Mouse (Mus musculus): Measurements from ENCODE around the gene Serpinb1a. TPM values are rescaled to one million over a fixed set of nuclear protein-coding genes. Genes with fewer than 3 reads are reported as not detected.

The Serpinb1a gene
- polyA plus RNA-seq, 1 experiment from 2014 or later = 0.54 TPM

DNA sequence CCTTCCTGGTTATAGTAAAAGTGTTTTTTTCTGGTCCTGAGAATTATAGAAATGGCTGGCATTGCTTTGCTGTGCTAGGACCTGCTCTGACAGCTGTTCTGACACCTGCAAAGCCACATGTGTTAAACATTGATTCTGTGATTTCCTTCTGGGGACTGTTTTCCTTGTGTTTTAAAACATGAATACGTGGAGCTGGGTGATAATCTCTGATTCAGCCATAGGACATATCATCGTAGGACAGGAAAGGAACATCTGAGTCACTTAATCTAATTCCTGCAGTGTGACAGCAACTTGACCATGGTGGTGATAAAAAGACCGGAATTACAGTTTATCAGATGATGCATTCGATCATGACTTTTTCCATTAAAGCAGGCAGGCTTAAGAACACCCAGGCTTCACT is 22.1 kb downstream of the Serpinb1a start:
- H3K4me2 ChIP-seq (ENCODE audit: low read depth, low read length) = no peak overlapping the region
- whole genome bisulfite sequencing = 88% methylated on average over 4 of the region's 4 CpGs
- H3K9ac ChIP-seq (replicated peaks; ENCODE audit: low read depth, low read length) = no peak overlapping the region
- no peak overlapping the region for H3K4me3 ChIP-seq (ENCODE audit: low read depth, low read length)
- 0 out of 2 replicates have a peak, but pooled peaks cover 3% of the 10 kb centered on the region for H3K4me1 ChIP-seq (ENCODE audit: control insufficient read depth, insufficient read depth, low read length)
- ATAC-seq (ENCODE audit: low read depth) = no peak
- no peaks in the 10 kb centered on the region for H3K9me3 ChIP-seq (ENCODE audit: control insufficient read depth, low read length)
- H3K27me3 ChIP-seq (ENCODE audit: control insufficient read depth, insufficient read depth, low read length) = no peaks in the 10 kb centered on the region
- no peaks in the 10 kb centered on the region for H3K36me3 ChIP-seq (ENCODE audit: control insufficient read depth, insufficient read depth, low read length)
- no peak overlapping the region for H3K27ac ChIP-seq (ENCODE audit: low read depth, low read length)

DNA sequence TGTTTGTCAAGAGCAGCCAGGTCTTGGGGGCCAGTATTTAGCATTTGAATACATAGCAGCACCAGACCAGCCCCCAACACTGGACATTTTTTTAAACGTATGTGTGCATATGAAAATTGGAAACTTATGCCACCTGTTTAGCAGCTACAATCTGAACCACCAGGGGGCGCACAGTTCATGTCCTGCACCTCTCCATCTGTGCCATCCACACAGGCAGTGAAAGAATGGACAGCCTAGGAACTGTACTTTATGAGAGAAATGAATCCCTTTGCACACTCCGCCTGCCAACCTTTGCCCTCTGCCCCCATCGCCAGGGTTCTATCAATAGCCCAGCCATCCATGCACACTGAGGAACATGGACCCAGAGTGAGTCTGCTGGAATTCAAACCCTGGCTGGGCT is 23.0 kb downstream of the Serpinb1a start:
- no peak overlapping the region for H3K9ac ChIP-seq (replicated peaks; ENCODE audit: low read depth, low read length)
- no peak overlapping the region for H3K4me3 ChIP-seq (ENCODE audit: low read depth, low read length)
- WGBS = 64% methylated on average over 4 of the region's 4 CpGs
- peak; percentile 48; the same call in 1 of the 2 replicates for ATAC-seq (ENCODE audit: low read depth)
- no peaks in the 10 kb centered on the region for H3K27me3 ChIP-seq (ENCODE audit: control insufficient read depth, insufficient read depth, low read length)
- no peak overlapping the region for H3K27ac ChIP-seq (ENCODE audit: low read depth, low read length)
- no peak overlapping the region for H3K4me2 ChIP-seq (ENCODE audit: low read depth, low read length)
- no peaks in the 10 kb centered on the region for H3K36me3 ChIP-seq (ENCODE audit: control insufficient read depth, insufficient read depth, low read length)
- no peaks in the 10 kb centered on the region for H3K9me3 ChIP-seq (ENCODE audit: control insufficient read depth, low read length)
- H3K4me1 ChIP-seq (ENCODE audit: control insufficient read depth, insufficient read depth, low read length) = 0 out of 2 replicates have a peak, but pooled peaks cover 3% of the 10 kb centered on the region

DNA sequence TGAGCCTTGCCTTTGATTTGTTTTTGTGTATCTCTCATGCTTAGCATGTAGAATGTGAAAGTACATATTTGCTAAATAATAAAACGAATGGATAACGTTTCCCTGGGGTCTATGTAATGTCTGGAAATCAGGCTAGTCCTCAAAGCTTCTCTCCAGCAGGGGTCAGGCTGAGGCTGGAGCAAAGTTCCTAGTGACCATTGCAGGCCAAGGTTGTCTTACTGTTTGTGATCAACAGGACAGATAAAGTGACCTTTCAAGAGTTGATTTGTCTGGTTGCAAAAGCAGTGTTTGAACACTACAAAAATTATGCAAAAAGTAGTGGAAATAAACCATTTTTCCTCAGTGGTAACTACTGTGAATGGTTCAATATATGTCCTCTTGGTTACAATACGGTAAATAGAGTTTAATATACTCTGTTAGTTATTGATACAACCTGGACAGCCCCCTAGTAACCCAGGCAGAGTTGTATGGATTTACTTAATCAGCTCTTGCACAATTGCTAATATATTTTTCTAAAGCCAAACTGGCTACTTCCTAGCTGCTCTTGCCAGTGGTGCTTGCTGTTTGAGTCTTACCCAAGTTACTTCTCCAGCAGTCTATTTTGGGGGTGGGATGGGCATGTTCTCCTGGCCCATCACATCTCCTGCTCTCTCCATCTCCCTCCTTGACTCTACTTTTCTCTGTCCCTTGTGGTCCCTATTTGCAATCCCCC is 23.7 kb downstream of the Serpinb1a start:
- no peaks in the 10 kb centered on the region for H3K36me3 ChIP-seq (ENCODE audit: control insufficient read depth, insufficient read depth, low read length)
- 88% methylated on average over 3 of the region's 3 CpGs for WGBS
- H3K4me1 ChIP-seq (ENCODE audit: control insufficient read depth, insufficient read depth, low read length) = 0 out of 2 replicates have a peak, but pooled peaks cover 3% of the 10 kb centered on the region
- H3K9me3 ChIP-seq (ENCODE audit: control insufficient read depth, low read length) = no peaks in the 10 kb centered on the region
- H3K9ac ChIP-seq (replicated peaks; ENCODE audit: low read depth, low read length) = no peak overlapping the region
- H3K4me3 ChIP-seq (ENCODE audit: low read depth, low read length) = no peak overlapping the region
- H3K27me3 ChIP-seq (ENCODE audit: control insufficient read depth, insufficient read depth, low read length) = no peaks in the 10 kb centered on the region
- no peak overlapping the region for H3K27ac ChIP-seq (ENCODE audit: low read depth, low read length)
- H3K4me2 ChIP-seq (ENCODE audit: low read depth, low read length) = no peak overlapping the region
- no peak for ATAC-seq (ENCODE audit: low read depth)

GRCm38 (mm10) chr13:32825546-32825945 is 25.4 kb downstream of the Serpinb1a start:
- no peak overlapping the region for H3K4me2 ChIP-seq (ENCODE audit: low read depth, low read length)
- H3K27me3 ChIP-seq (ENCODE audit: control insufficient read depth, insufficient read depth, low read length) = no peaks in the 10 kb centered on the region
- WGBS = 94% methylated on average over 8 of the region's 8 CpGs
- no peak for ATAC-seq (ENCODE audit: low read depth)
- no peak overlapping the region for H3K9ac ChIP-seq (replicated peaks; ENCODE audit: low read depth, low read length)
- H3K9me3 ChIP-seq (ENCODE audit: control insufficient read depth, low read length) = no peaks in the 10 kb centered on the region
- H3K4me1 ChIP-seq (ENCODE audit: control insufficient read depth, insufficient read depth, low read length) = no peaks in the 10 kb centered on the region
- H3K4me3 ChIP-seq (ENCODE audit: low read depth, low read length) = no peak overlapping the region
- no peak overlapping the region for H3K27ac ChIP-seq (ENCODE audit: low read depth, low read length)
- peaks cover 8% of the 10 kb centered on the region; the same call in 1 of the 2 replicates for H3K36me3 ChIP-seq (ENCODE audit: control insufficient read depth, insufficient read depth, low read length)

GRCm38 (mm10) chr13:32824377-32825330 is 26.3 kb downstream of the Serpinb1a start:
- no peak overlapping the region for H3K4me2 ChIP-seq (ENCODE audit: low read depth, low read length)
- H3K27me3 ChIP-seq (ENCODE audit: control insufficient read depth, insufficient read depth, low read length) = no peaks in the 10 kb centered on the region
- H3K36me3 ChIP-seq (ENCODE audit: control insufficient read depth, insufficient read depth, low read length) = peaks cover 12% of the 10 kb centered on the region
- no peak overlapping the region for H3K9ac ChIP-seq (replicated peaks; ENCODE audit: low read depth, low read length)
- no peaks in the 10 kb centered on the region for H3K4me1 ChIP-seq (ENCODE audit: control insufficient read depth, insufficient read depth, low read length)
- no peak overlapping the region for H3K4me3 ChIP-seq (ENCODE audit: low read depth, low read length)
- ATAC-seq (ENCODE audit: low read depth) = no peak
- no peaks in the 10 kb centered on the region for H3K9me3 ChIP-seq (ENCODE audit: control insufficient read depth, low read length)
- 82% methylated on average over 6 of the region's 6 CpGs for WGBS
- H3K27ac ChIP-seq (ENCODE audit: low read depth, low read length) = no peak overlapping the region

GRCm38 (mm10) chr13:32823126-32823525 is 27.9 kb downstream of the Serpinb1a start:
- no peak overlapping the region for H3K4me2 ChIP-seq (ENCODE audit: low read depth, low read length)
- no peak overlapping the region for H3K4me3 ChIP-seq (ENCODE audit: low read depth, low read length)
- no peaks in the 10 kb centered on the region for H3K27me3 ChIP-seq (ENCODE audit: control insufficient read depth, insufficient read depth, low read length)
- no peaks in the 10 kb centered on the region for H3K9me3 ChIP-seq (ENCODE audit: control insufficient read depth, low read length)
- H3K4me1 ChIP-seq (ENCODE audit: control insufficient read depth, insufficient read depth, low read length) = no peaks in the 10 kb centered on the region
- H3K27ac ChIP-seq (ENCODE audit: low read depth, low read length) = no peak overlapping the region
- 89% methylated on average over 6 of the region's 6 CpGs for WGBS
- ATAC-seq (ENCODE audit: low read depth) = no peak
- peaks cover 18% of the 10 kb centered on the region for H3K36me3 ChIP-seq (ENCODE audit: control insufficient read depth, insufficient read depth, low read length)
- H3K9ac ChIP-seq (replicated peaks; ENCODE audit: low read depth, low read length) = no peak overlapping the region

DNA sequence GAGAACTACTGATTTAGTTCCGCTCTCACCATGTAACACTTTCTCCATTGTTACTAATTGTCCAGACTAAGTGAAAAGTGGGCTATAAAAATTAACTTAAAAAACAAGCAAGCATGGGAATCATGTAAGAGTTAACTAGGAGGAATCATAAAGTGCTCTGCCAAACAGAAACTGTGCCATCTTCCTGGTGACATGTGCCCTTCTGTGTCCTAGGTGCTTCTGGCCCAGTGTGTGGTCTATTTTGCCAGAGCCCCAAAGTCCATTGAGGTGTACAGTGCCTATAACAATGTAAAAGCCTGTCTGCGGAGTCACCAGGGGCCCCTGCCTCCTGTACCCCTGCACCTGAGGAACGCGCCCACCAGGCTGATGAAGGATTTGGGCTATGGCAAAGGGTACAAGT is 29.3 kb downstream of the Serpinb1a start:
- Histone ChIP-seq H3K4me2 (ENCODE audit: low read depth, low read length) (no peak overlapping the region), H3K4me3 (ENCODE audit: low read depth, low read length) (no peak overlapping the region), H3K36me3 (ENCODE audit: control insufficient read depth, insufficient read depth, low read length) (peaks cover 20% of the 10 kb centered on the region), H3K9me3 (ENCODE audit: control insufficient read depth, low read length) (no peaks in the 10 kb centered on the region), H3K27ac (ENCODE audit: low read depth, low read length) (no peak overlapping the region), H3K27me3 (ENCODE audit: control insufficient read depth, insufficient read depth, low read length) (no peaks in the 10 kb centered on the region), H3K9ac (replicated peaks; ENCODE audit: low read depth, low read length) (no peak overlapping the region), H3K4me1 (ENCODE audit: control insufficient read depth, insufficient read depth, low read length) (no peaks in the 10 kb centered on the region)
- ATAC-seq (ENCODE audit: low read depth) = no peak
- WGBS = 95% methylated on average over 4 of the region's 4 CpGs

GRCm38 (mm10) chr13:32819926-32820325 is 31.1 kb downstream of the Serpinb1a start:
- ATAC-seq (ENCODE audit: low read depth) = no peak
- H3K4me1 ChIP-seq (ENCODE audit: control insufficient read depth, insufficient read depth, low read length) = no peaks in the 10 kb centered on the region
- H3K4me2 ChIP-seq (ENCODE audit: low read depth, low read length) = no peak overlapping the region
- no peaks in the 10 kb centered on the region for H3K27me3 ChIP-seq (ENCODE audit: control insufficient read depth, insufficient read depth, low read length)
- 94% methylated on average over 5 of the region's 5 CpGs for WGBS
- peaks cover 27% of the 10 kb centered on the region for H3K36me3 ChIP-seq (ENCODE audit: control insufficient read depth, insufficient read depth, low read length)
- no peaks in the 10 kb centered on the region for H3K9me3 ChIP-seq (ENCODE audit: control insufficient read depth, low read length)
- H3K9ac ChIP-seq (replicated peaks; ENCODE audit: low read depth, low read length) = no peak overlapping the region
- no peak overlapping the region for H3K4me3 ChIP-seq (ENCODE audit: low read depth, low read length)
- no peak overlapping the region for H3K27ac ChIP-seq (ENCODE audit: low read depth, low read length)

DNA sequence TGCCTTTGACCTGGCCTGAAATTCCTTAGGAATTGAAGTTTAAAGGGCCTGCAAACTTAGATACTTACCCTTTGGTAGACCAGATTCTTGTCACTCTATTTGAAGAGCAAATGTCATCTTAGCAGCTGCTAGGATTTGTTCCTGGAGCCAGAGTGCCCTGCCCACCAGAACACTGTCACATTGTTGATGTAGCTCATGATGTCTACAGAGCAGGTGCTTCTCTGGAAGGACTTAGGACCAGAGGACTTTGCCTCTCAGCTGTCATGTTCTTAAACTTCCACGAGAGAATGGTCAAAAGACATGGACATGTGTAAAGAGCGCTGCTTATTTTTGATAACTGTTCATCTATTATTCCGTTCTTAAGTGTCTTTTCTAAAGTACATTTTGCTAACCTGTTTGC is 31.7 kb downstream of the Serpinb1a start:
- no peak overlapping the region for H3K9ac ChIP-seq (replicated peaks; ENCODE audit: low read depth, low read length)

More for the DNA sequence above, 31.7 kb downstream of the Serpinb1a start:
- Histone ChIP-seq H3K27ac (ENCODE audit: low read depth, low read length) (no peak overlapping the region), H3K9me3 (ENCODE audit: control insufficient read depth, low read length) (no peaks in the 10 kb centered on the region), H3K27me3 (ENCODE audit: control insufficient read depth, insufficient read depth, low read length) (no peaks in the 10 kb centered on the region), H3K4me2 (ENCODE audit: low read depth, low read length) (no peak overlapping the region), H3K36me3 (ENCODE audit: control insufficient read depth, insufficient read depth, low read length) (peaks cover 27% of the 10 kb centered on the region), H3K4me1 (ENCODE audit: control insufficient read depth, insufficient read depth, low read length) (no peaks in the 10 kb centered on the region), H3K4me3 (ENCODE audit: low read depth, low read length) (no peak overlapping the region)
- no peak for ATAC-seq (ENCODE audit: low read depth)
- WGBS = 98% methylated on average over 3 of the region's 3 CpGs

Data from neural tube, embryonic 14.5 days (tissue).